ENCODE assay signal across 23 mouse cellular contexts in the genomic region with DNA sequence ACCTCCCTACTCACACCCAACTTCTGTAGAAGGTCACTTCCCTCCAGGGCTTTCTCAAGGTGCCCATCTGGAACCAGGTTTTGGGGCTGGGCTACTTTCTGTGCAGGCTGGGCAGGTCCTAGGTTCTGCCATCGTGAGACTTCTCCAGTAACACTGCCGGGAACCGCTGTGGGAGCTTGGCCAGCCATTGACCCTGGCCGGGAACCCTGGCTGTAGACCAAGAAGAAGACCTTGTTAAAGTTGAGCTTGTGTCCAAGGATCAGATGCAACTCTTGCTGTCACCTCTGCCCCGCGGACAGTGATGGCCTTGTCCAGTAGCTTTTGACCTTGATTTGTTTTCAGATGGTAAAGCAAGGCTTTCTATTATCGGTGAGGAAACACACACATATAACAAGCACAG. TPM values are rescaled to one million over a fixed set of nuclear protein-coding genes. Genes with fewer than 3 reads are reported as not detected.
"Had no signal": no experiment of that assay in that cellular context is flagged by ENCODE, and none has a peak within 500 bp of the region (broad histone marks: within the 10 kb centered on the region; RNA-seq: fewer than 3 reads in every experiment).

No protein-coding gene starts in this region.

- H3K36me3 ChIP-seq: limb, embryonic 15.5 days; neural tube, embryonic 15.5 days had no signal

- H3K9me3 ChIP-seq: limb, embryonic 15.5 days; neural tube, embryonic 15.5 days had no signal

- DNase-seq: kidney, adult 8-10 months; layer of hippocampus, adult 9-11 months; layer of hippocampus, postnatal 36 days; lung, adult 18-20 months; midbrain, embryonic 14.5 days; right cerebral cortex, adult 18-20 months; right cerebral cortex, postnatal 25 days; thymus, adult 2 months; thymus, postnatal 25 days had no signal

- H3K4me3 ChIP-seq: limb, embryonic 15.5 days; myocyte; neural tube, embryonic 15.5 days had no signal

- H3K4me1 ChIP-seq: limb, embryonic 15.5 days; neural tube, embryonic 15.5 days had no signal

- H3K27me3 ChIP-seq: limb, embryonic 15.5 days; neural tube, embryonic 15.5 days had no signal

- H3K27ac ChIP-seq: kidney, postnatal 0 days; limb, embryonic 15.5 days; liver, embryonic 14.5 days; neural tube, embryonic 15.5 days; stomach, postnatal 0 days had no signal

RNA-seq across cellular contexts. Expression of a gene that starts 5.9 kb away (rescaled TPM):
- total RNA-seq: layer of hippocampus, adult 18-20 months; layer of hippocampus, postnatal 36 days; left cerebral cortex, adult 8-10 months; left cerebral cortex, postnatal 25 days; megakaryocyte progenitor cell, adult 5-6 weeks had no signal
- polyA plus RNA-seq: limb, embryonic 11.5 days; lung, embryonic 16.5 days; midbrain, embryonic 14.5 days; neural tube, embryonic 11.5 days; neural tube, embryonic 15.5 days; stomach, postnatal 0 days had no signal

RNA-seq across cellular contexts. Expression of a gene that starts 24.5 kb away (rescaled TPM):
- total RNA-seq: layer of hippocampus, adult 18-20 months; layer of hippocampus, postnatal 36 days; left cerebral cortex, postnatal 25 days; megakaryocyte progenitor cell, adult 5-6 weeks had no signal
- polyA plus RNA-seq: kidney, postnatal 0 days; limb, embryonic 11.5 days; limb, embryonic 15.5 days; liver, embryonic 14.5 days; lung, embryonic 16.5 days; midbrain, embryonic 14.5 days; myocyte; neural tube, embryonic 11.5 days; neural tube, embryonic 15.5 days; stomach, postnatal 0 days; thymus, adult 2 months had no signal

RNA-seq across cellular contexts. Expression of a gene that starts 31.6 kb away (rescaled TPM):
- polyA plus RNA-seq: intestine, postnatal 0 days; kidney, postnatal 0 days; limb, embryonic 11.5 days; limb, embryonic 15.5 days; neural tube, embryonic 11.5 days; neural tube, embryonic 15.5 days had no signal

RNA-seq across cellular contexts. Expression of a gene that starts 48.1 kb away (rescaled TPM):
- total RNA-seq: layer of hippocampus, adult 18-20 months; layer of hippocampus, postnatal 36 days; left cerebral cortex, postnatal 25 days; megakaryocyte progenitor cell, adult 5-6 weeks had no signal
- polyA plus RNA-seq: intestine, postnatal 0 days; kidney, postnatal 0 days; limb, embryonic 11.5 days; limb, embryonic 15.5 days; liver, embryonic 14.5 days; lung, embryonic 16.5 days; neural tube, embryonic 11.5 days had no signal
